Mouse (Mus musculus): Measurements from ENCODE around the gene Timp2.
A peak's percentile ranks its signal among the peaks of the same experiment; 100 is the strongest.

Timp2 gene

DNA sequence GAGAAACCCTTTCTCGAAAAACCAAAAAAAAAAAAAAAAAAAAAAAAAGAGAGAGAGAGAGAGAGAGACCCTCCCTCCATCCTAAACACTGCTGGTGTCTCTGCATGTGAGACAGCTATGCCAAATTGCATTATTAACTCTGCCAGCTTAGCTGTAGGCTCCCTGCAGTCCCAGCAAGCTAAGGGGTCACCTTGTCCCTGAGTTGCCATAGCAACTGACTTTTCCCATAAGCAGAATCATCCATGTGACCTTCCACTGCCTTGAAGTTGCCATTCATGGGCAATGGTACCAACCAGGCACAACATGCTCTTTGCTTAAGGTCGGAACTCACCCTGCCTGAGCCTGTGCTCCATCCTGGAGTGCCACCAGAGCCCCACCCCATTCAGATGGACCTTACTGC, 60.5 kb downstream of the Timp2 start:
- DNase-seq (ENCODE audit: low spot score in 2 of 2), result no peak

DNA sequence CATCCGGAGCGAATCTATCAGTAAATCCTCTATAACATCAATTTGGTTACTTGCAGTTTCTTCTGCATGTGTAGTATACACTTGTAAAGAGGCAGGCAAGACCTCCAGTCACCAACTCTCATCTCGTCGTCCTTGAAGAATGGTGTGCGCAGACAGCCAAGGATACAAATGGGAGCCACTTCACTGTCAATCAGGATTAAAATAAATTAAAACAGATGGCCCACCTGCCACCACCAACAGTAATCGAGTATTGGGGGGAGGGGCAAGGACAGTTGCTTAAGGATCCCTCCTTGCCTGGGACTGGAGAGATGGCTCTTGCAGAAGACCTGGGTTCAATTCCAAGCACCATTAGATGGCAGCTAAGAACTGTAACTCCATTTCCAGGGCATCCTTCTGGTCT, 62.9 kb downstream of the Timp2 start:
- no peak for DNase-seq (ENCODE audit: low spot score in 2 of 2)

DNA sequence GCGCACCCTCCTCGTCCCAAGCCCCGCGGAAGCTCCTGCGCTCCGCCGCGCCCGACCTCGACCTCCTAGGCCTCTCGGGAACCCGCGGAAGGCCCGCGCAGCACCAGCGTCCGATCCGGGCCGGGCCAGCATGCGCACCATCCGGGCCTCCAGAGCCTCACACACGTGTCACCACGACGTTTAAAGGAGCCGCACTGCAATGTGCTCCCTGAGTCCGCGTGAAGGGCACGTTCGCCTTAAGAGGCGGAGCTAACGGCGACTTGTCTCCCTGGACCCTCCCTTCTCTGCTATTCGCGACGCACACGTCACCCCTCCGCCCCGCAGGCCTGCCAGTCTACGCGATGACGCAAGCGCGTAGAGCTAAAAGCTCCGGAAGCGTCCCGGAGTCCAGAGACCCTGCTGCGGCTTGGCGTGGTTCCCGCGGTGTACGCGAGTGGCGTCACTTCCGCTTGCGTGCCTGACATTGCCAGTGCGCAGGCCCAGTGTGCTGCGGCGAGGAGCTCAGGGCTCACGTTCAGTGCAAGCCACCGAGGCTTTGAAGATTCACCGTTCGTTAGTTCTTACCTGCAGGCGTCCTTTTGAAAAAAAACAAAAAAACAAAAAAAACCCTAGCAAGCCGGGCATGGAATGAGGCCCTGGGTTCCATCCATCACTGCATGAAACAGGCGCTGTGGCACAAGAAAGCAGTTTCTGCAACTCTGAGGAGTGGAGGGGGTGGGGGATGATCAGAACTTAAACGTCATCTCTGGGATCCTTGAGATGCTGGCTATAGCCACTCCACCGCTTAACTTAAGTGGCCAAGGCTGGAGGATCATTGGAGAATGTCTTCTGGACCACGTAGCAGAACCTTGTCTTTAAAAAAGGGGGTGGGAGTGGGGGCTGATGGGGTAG, 65.3 kb downstream of the Timp2 start, which contains the start of gene Usp36:
TSS of gene Usp36 (minus strand) at position 246 of the 891 bp plus-strand sequence.
- DNase-seq (ENCODE audit: low spot score in 2 of 2), result peak; percentile 93 to 97

DNA sequence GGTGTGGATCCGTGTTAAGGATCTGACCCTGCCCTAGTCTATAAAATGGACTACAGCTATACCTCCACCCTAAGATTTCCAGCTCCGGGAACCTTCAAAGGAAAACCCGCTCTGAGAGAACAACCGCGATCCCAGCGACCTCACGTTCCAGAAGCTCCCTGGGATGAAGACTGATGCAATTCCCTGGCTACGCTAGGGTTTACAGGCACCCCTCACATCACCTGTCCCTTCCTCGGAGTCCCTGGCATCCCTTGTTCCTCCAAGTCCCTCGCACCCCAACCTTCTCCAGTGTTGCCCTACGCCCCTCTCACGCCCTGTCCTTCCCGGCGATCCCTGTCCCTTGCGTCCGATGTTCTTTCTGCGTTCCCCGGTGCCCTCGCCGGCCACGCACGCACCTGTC, 66.0 kb downstream of the Timp2 start:
- DNase-seq (ENCODE audit: low spot score in 2 of 2), result no peak

DNA sequence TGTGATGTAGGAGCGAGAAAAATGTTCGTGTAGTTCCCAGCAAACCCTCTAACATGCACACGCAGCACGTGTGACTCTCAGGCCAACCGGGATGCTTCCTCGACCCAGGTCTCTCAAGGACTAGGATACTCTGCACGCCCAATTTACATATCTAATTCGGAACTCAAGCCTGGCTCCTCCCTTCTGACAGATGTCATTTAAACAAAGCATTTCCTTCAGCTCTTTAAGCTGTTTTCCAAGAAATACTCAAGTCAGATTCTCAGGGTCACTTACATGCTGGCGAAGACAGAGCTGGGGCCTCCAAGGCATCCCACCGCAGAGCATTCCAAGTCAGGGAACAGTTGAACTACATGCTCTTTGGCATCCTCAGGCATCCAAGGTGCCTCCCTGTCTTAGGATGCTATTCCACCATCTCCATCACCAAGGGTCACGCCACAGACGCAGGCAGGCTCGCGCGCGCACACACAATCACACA, 66.5 kb downstream of the Timp2 start:
- no peak for DNase-seq (ENCODE audit: low spot score in 2 of 2)

DNA sequence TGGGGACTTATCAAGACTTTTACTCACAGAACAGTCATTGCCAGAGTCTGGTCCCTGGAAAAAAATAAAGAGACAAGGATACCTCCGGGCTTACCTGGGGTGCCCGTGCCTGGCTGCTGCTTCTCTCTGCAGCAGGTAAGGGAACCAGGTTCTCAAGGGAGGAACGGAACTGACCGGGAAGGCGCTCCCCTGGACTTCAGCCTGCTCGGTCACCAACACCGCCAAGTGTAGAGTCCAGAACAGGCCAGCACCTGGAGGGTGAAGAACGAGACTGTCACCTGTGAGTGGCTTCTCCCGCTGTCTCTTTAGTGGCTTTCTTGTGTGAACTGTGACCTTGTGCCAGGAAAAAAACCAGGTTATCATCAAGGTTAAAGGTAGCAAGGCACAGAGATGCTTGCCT, 68.0 kb downstream of the Timp2 start:
- DNase-seq (ENCODE audit: low spot score in 2 of 2), result no peak

DNA sequence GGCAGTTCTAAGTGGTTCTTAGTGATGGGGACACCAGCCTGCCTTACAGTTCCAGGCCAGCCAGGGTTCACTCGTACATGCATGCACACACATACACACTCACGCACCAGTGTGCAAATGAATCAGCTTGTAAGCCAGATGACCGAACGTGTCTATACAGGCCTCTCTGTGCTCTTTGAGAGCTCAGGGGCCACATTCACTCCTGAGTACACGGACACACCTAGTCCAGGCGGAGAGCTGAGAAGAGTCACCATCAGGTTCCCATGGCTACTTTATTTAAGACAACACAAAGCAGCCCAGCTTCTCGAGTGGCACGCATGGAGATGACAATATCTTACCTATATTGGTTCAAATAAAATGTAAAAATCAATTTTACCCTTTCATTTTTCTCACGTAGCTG, 69.1 kb downstream of the Timp2 start:
- DNase-seq (ENCODE audit: low spot score in 2 of 2), result no peak

DNA sequence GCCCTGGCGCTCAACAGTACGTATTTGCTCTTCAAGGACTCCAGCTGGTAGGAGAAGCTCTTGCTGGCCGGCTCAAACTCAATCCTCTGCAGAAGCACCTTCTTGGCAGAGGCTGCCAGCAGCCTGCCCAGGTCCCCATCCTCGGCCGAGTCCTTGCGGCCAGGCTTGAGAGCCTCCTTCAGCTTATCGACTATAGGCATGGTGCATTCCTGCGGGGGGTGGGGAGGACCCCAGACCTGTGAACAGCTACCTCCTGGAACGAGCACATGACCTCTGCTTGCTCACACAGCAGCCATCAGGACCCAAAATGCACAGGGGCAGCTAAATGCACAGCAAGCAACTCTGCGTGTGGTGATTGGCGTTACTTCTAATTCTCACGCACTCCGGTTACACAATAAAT, 69.7 kb downstream of the Timp2 start:
- DNase-seq (ENCODE audit: low spot score in 2 of 2), result no peak

DNA sequence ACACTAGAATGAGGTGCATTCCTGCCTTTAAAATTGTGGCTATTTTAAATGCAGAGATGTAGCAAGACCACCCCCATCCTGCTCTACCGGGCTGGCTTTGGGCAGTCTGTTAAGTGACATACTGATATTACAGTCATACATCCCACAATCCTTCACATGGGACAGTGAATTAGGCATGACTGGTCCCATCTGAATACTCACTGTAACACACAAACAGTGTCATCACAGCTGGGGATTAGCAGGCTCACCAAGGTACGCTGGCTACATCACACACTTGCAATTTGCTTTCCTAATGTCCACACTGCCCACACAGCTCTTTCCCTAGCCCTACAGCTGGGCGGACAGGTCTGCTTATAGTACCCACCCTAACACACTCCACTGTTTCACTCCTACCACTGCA, 75.3 kb downstream of the Timp2 start:
- DNase-seq (ENCODE audit: low spot score in 2 of 2), result no peak

DNA sequence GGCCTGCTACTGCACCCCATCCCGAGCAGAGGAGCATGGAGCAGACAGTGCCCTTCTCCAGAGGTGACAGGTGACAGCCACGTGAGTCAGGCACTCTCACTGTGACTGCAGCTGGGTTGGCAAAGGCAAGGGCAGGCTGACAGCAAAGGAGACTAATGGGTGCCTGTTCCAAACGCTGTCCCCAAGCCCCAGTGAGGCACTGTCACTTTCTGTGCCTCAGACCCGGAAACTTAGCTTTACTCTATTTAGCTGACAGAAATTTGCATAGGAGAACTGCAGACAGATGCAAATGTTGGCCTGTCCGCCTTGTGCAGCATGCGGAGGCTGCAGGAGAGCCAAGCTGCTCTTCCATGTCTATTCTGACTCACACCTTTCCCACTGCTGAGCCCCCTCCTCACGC, 79.2 kb downstream of the Timp2 start:
- DNase-seq (ENCODE audit: low spot score in 2 of 2), result no peak

DNA sequence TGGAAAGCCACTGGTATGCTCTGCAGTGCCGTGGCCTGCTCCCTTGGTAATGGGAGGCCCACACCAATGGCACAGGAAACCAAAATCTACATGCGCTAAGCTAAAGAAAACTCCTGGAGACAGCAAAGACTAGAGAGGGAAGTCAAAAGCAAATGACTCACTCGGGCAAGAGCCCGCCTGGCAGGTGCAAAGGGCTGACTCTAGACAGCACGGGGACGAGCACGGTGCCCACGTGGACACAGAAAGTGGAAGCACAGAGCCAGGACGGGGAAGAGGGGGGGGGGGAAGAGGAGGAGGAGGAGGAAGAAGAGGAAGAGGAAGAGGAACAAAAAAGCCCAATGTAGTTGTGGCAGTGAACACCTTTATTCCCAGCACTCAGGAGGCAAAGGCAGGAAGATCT, 80.4 kb downstream of the Timp2 start:
- no peak for DNase-seq (ENCODE audit: low spot score in 2 of 2)

DNA sequence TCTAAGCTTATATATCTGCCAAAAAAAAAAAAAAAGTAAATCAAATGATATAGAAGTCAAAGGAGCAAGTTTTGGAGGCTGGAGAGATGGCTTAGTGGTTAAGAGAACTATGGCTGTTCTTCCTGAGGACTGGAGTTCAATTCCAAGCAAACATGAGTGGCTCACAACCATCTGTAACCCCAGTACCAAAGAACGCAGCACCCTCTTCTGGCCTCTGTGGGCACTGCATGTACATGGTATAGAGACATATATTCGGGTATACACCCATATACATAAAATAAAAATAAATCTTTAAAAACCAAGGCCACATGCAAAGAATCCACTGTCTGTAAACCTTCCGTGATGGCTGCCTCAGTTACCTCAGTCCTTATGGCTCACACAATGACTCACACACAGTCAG, 85.7 kb downstream of the Timp2 start:
- DNase-seq (ENCODE audit: low spot score in 2 of 2), result peak in 1 of 2 experiments; percentile 56

DNA sequence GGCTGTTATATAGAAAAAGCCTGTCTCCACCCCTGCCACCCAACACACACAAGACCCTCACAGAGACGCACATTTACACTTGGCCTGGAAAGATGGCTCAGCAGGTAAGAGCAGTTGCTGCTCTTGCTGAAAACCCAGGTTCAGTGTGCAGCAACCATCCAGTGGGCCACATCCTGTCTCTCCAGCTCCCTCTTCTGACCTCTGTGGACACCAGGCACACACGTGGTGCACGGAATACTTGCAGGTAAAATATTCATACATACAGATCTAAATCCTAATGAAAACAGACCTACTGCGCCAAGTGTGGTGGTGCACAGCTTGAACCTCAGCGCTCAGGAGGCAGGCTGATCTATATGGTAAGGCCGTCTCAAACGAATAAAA, 88.9 kb downstream of the Timp2 start:
- no peak for DNase-seq (ENCODE audit: low spot score in 2 of 2)

DNA sequence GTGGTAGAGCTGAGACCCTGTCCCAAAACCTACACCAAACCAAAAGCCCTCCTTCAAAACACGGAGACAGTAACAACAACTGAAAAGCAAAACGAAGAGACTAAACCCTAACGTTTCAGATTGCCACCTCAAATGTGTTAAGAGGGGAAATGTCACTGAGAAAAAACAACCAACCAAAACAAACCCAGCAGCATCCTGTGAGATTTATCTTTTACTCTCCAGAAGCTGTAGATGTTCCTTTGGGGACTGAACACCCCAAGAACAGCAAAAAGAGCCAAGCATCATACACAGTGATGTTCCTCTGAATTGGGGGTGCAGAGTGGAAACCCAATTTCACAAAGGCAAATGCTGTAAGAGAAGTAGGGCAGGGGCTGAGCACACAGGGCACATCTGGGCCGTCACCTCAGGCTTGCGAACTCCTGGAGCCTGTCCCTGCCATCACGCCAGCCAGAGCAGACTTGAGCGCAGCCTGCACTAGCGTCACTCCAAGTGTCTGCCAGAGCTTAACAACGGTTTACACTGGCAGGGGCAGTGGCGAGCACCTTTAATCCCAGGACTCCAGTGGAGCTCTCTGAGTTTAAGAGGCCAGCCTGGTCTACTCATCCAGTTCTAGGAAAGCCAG, 89.4 kb downstream of the Timp2 start:
- no peak for DNase-seq (ENCODE audit: low spot score in 2 of 2)

DNA sequence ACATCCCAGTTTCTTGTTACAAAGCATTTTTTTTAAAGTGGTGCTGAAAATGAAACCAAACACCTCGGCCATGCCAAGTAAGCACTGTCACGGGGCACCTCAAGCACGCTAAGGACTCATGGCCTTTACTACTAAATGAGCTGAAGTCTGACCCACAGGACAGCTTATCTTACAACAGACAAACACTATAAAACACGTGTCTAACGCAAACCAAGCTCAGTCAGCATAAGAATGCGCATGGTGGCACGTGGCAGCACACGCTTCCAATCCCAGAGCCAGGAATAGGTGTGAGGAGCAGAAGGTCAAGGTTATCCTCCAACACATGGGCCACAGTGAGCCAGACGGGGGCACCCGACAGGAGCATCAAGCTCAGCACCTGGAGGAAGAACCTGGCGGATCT, 89.9 kb downstream of the Timp2 start:
- DNase-seq (ENCODE audit: low spot score in 2 of 2), result no peak

DNA sequence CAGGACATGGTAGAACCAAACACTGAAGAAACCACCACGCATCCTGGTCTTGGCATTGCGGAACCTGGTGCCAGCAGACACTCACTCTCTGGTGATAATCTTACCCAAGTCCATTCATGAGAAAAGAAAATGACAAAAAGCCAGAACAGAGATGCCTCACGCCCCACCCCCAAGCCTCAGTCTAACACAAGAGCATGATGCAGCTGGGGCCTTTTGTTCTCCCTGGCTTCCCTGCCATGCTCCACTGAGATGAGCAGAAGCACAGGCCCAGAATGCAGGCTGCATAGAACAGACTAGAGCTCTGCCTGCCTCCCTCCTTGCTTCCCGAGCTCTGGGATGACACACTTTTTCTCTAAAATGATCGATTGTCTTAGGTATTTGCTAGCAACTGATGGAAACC, 92.4 kb downstream of the Timp2 start:
- no peak for DNase-seq (ENCODE audit: low spot score in 2 of 2)

DNA sequence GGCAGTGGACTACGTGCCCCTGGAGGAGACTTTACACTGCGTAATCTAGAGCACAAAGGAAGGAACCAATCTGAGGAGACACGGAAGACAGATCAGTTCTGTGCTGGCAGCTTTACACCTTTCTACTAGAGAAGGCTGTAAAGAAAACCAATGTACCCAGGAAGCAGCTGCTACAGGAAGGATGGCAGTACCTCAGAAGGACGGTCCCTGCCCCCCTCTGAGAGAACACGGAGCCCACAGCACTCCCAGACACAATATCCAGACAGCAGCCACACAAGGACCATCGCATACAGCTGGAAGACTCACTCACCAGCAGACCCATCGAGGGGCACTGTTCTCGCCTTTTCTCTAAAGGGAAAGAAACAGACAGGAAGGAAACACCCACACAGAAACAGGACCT, 95.5 kb downstream of the Timp2 start:
- DNase-seq (ENCODE audit: low spot score in 2 of 2), result no peak

DNA sequence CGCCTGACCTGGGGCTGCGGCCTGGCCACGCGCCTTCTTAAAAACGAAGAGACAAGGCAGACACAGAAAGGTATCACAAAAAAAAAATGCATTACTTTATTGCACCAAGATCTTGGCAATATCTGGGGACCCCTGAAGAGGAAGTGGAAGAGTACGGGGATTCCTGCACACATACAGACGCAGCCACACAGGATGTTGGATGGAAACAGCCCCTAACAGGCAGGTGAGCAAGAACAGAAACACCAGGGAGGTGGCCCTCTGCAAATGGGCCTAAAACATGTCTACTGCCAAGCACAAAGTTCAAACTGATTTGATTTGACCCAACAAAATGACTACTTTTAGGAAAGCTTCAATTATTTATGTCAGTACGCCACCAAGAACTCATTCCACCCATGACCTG, 96.0 kb downstream of the Timp2 start:
- no peak for DNase-seq (ENCODE audit: low spot score in 2 of 2)

DNA sequence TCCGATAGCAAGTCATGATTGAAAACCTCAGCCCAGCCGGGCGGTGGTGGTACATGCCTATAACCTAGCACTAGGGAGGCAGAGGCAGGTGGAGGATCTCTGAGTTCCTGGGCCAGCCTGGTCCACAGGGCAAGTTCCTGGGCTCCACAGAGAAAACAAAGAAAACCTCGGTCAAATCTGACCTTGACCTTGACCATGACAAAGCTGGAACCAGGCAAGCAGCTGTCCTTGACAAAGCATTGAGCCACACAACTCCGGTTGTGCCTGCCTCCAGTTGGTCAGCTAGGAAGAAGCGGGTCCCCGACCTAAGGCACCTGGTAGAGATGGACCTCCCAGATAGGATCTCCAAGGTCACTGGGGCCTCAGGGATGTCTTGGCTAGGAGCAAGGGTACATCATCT, 99.2 kb downstream of the Timp2 start:
- no peak for DNase-seq (ENCODE audit: low spot score in 2 of 2)

DNA sequence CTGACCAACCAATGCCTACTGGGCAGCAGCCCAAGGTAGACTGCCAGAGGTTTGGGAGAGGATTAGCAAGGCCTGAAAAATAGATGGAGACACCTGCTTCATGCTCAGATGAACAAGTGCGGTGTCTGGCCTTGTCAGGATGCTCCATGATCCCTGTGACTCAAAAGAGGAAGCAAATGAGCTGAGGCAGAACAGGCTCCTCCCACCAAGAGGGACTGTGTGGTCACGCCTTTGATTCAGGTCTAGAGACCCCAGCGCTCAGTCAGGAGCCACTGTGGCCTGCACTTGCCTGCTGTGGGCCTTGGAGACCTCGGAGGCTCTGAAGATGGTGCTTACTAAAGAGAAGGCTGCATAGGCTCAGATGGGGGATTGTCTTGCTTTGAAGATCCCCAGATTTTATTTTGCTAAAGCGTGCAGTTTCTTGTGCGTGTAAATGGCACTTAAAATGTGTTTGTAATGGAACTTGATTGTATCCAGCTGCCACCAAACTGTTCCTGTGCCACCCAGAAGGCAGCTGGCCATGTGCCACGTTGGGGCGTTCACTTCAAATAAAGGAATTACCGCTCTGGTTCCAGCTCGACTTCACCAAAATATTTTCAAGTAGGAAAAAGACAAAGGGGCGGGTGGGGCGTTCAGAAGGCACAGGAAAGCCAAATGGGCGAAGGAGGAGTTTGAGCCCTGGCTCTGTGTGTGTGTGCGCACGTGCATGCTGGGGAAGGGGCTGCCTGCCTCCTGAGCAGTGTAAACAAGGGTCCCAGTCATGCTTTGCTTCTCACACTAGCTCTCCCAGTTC, 101.2 kb downstream of the Timp2 start:
- DNase-seq (ENCODE audit: low spot score in 2 of 2), result no peak

DNA sequence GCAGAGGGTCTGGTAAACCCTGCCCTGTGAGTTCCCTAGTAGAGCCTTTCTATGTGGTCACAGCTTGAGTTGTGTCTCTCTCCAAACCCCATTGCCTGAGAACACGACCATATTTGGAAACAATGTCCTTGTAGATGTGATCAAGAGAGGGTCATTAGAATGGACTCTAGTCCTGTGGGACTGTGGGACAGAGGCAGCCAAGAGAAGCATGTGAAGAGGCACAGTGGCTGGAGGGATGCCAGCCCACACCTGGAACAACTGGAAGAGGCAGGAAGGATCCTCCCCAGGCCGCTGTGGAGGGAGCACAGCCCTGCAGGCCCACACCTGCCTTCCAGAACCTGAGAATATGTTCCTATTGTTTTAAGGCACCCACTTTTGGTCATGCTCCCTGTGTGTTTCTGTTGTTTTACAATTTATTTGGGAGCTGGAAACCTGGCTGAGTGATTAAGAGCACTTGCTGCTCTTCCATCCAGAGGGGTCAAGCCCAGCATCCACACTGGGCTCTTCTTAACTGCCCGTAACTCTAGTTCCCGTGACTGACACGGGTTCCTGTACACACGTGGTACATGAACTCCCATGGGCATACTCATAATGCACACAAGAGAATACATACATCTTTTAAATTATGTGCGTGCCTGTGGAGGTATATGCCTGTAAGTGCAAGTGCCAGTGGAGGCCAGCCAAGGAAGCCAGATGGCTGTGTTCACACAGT, 101.9 kb downstream of the Timp2 start:
- no peak for DNase-seq (ENCODE audit: low spot score in 2 of 2)

Data from spleen, postnatal 14 days (tissue).